In genomic region chr13:58112601-58113041, GRCm38 (mm10) we compare ENCODE assay signal across 8 mouse cellular contexts. TPM values are rescaled to one million over a fixed set of nuclear protein-coding genes. Genes with fewer than 3 reads are reported as not detected.
DNase-seq lines count a peak whose midpoint lies in the region; ATAC-seq lines count a peak whose summit lies in the region.

No protein-coding gene starts in this region.

- peak; percentile 38; the same call in 1 of the 2 replicates for ATAC-seq in forebrain, embryonic 14.5 days
- no peak for ATAC-seq in limb, embryonic 11.5 days (ENCODE audit: insufficient number of reproducible peaks, low FRiP score, low TSS enrichment, low read depth)
- ATAC-seq in neural tube, embryonic 14.5 days (ENCODE audit: low read depth): 0 out of 2 replicates have a peak, but pooled peaks have one; percentile 4

- no peaks in the 10 kb centered on the region for H3K36me3 ChIP-seq in forebrain, embryonic 14.5 days (ENCODE audit: control insufficient read depth, insufficient read depth, low read length)
- H3K36me3 ChIP-seq in limb, embryonic 11.5 days (ENCODE audit: control insufficient read depth, insufficient read depth, low read length): no peaks in the 10 kb centered on the region
- H3K36me3 ChIP-seq in neural tube, embryonic 14.5 days (ENCODE audit: control insufficient read depth, insufficient read depth, low read length): no peaks in the 10 kb centered on the region

- H3K27ac ChIP-seq in forebrain, embryonic 14.5 days (ENCODE audit: low read depth, low read length): peak overlapping the region; percentile 81
- peak overlapping the region; percentile 77; the same call in 1 of the 2 replicates for H3K27ac ChIP-seq in limb, embryonic 11.5 days (replicated peaks; ENCODE audit: low read depth, low read length)
- peak overlapping the region; percentile 92 for H3K27ac ChIP-seq in neural tube, embryonic 14.5 days (ENCODE audit: low read depth, low read length)

- H3K9ac ChIP-seq in forebrain, embryonic 14.5 days (ENCODE audit: low read length): peak overlapping the region; percentile 67
- peak overlapping the region; percentile 62 for H3K9ac ChIP-seq in limb, embryonic 11.5 days (ENCODE audit: low read length)
- H3K9ac ChIP-seq in neural tube, embryonic 14.5 days (replicated peaks; ENCODE audit: low read depth, low read length): peak overlapping the region; percentile 67

- 21% methylated on average over 11 of the region's 11 CpGs for WGBS in forebrain, embryonic 14.5 days
- 18% methylated on average over 11 of the region's 11 CpGs for WGBS in limb, embryonic 11.5 days
- 16% methylated on average over 11 of the region's 11 CpGs for WGBS in neural tube, embryonic 14.5 days

- peaks cover 9% of the 10 kb centered on the region for H3K4me1 ChIP-seq in forebrain, embryonic 14.5 days (ENCODE audit: control insufficient read depth, insufficient read depth, low read length)
- peaks cover 14% of the 10 kb centered on the region for H3K4me1 ChIP-seq in limb, embryonic 11.5 days (ENCODE audit: control insufficient read depth, insufficient read depth, low read length)
- H3K4me1 ChIP-seq in neural tube, embryonic 14.5 days (ENCODE audit: control insufficient read depth, insufficient read depth, low read length): peaks cover 17% of the 10 kb centered on the region

- H3K9me3 ChIP-seq in forebrain, embryonic 14.5 days (replicated peaks; ENCODE audit: control insufficient read depth, low read length): no peaks in the 10 kb centered on the region
- no peaks in the 10 kb centered on the region for H3K9me3 ChIP-seq in limb, embryonic 11.5 days (ENCODE audit: control insufficient read depth, low read length)
- no peaks in the 10 kb centered on the region for H3K9me3 ChIP-seq in neural tube, embryonic 14.5 days (ENCODE audit: control insufficient read depth, low read length)

- H3K4me3 ChIP-seq in forebrain, embryonic 14.5 days (ENCODE audit: low read depth, low read length): peak overlapping the region; percentile 47
- peak overlapping the region; percentile 42 for H3K4me3 ChIP-seq in limb, embryonic 11.5 days (ENCODE audit: low read depth, low read length)
- peak overlapping the region; percentile 44 for H3K4me3 ChIP-seq in neural tube, embryonic 14.5 days (ENCODE audit: low read depth, low read length)

- peak overlapping the region; percentile 67 for H3K4me2 ChIP-seq in forebrain, embryonic 14.5 days (ENCODE audit: low read length)
- peak overlapping the region; percentile 81 for H3K4me2 ChIP-seq in limb, embryonic 11.5 days (ENCODE audit: low read depth, severe bottlenecking)
- H3K4me2 ChIP-seq in neural tube, embryonic 14.5 days (ENCODE audit: low read depth, low read length): peak overlapping the region; percentile 90

- no peaks in the 10 kb centered on the region for H3K27me3 ChIP-seq in forebrain, embryonic 14.5 days (replicated peaks; ENCODE audit: control insufficient read depth, insufficient read depth, low read length)
- no peaks in the 10 kb centered on the region for H3K27me3 ChIP-seq in limb, embryonic 11.5 days (ENCODE audit: control insufficient read depth, insufficient read depth, low read length)
- no peaks in the 10 kb centered on the region for H3K27me3 ChIP-seq in neural tube, embryonic 14.5 days (ENCODE audit: control insufficient read depth, insufficient read depth, low read length)

- DNase-seq in kidney, postnatal 14 days: peak; percentile 23
- no peak for DNase-seq in kidney, adult 18-20 months
- peak; percentile 62 for DNase-seq in cerebellum, adult 9-11 months
- DNase-seq in forebrain, embryonic 14.5 days (ENCODE audit: low spot score): peak; percentile 39
- no peak for DNase-seq in limb, embryonic 11.5 days (ENCODE audit: low spot score)
- no peak for DNase-seq in spleen, postnatal 4 days (ENCODE audit: low spot score in 2 of 2)
- no peak for DNase-seq in urinary bladder, adult 2 months (ENCODE audit: low spot score)

RNA-seq across cellular contexts. Expression of gene Klhl3, which starts 0.8 kb away (rescaled TPM):
- polyA plus RNA-seq in forebrain, embryonic 14.5 days (2014; fragmentation: Nextera tagmentation; extraction: Ambion mirVana): 5.3 and 6.5 TPM in 2 replicates
- polyA plus RNA-seq in limb, embryonic 11.5 days (2014; fragmentation: Nextera tagmentation; extraction: Ambion mirVana): 3.5 and 3.8 TPM in 2 replicates
- 15.2 and 17.6 TPM in 2 replicates for polyA plus RNA-seq in neural tube, embryonic 14.5 days (2014; fragmentation: Nextera tagmentation; extraction: Ambion mirVana)
- 1.6 and 2.1 TPM in 2 replicates for polyA plus RNA-seq in urinary bladder, adult 2 months (2012; rRNA removed)

RNA-seq across cellular contexts. Expression of gene Hnrnpa0, which starts 15.7 kb away (rescaled TPM):
- 66.7 and 83.1 TPM in 2 replicates for polyA plus RNA-seq in forebrain, embryonic 14.5 days (2014; fragmentation: Nextera tagmentation; extraction: Ambion mirVana)
- polyA plus RNA-seq in limb, embryonic 11.5 days (2014; fragmentation: Nextera tagmentation; extraction: Ambion mirVana): 50.6 and 54.5 TPM in 2 replicates
- polyA plus RNA-seq in neural tube, embryonic 14.5 days (2014; fragmentation: Nextera tagmentation; extraction: Ambion mirVana): 52.4 and 55.9 TPM in 2 replicates
- 77.7 and 79.7 TPM in 2 replicates for polyA plus RNA-seq in urinary bladder, adult 2 months (2012; rRNA removed)

RNA-seq across cellular contexts. Expression of gene Idnk, which starts 44.8 kb away (rescaled TPM):
- polyA plus RNA-seq in forebrain, embryonic 14.5 days (2014; fragmentation: Nextera tagmentation; extraction: Ambion mirVana): 58.6 and 72.4 TPM in 2 replicates
- polyA plus RNA-seq in limb, embryonic 11.5 days (2014; fragmentation: Nextera tagmentation; extraction: Ambion mirVana): 39.4 and 42.1 TPM in 2 replicates
- polyA plus RNA-seq in neural tube, embryonic 14.5 days (2014; fragmentation: Nextera tagmentation; extraction: Ambion mirVana): 62.6 and 69.7 TPM in 2 replicates
- polyA plus RNA-seq in urinary bladder, adult 2 months (2012; rRNA removed): 35.3 and 38.1 TPM in 2 replicates

Comparison
In these comparisons a context has a peak if more than half of its experiments do, and no peak if none do; other contexts are left out.
1. DNase-seq: peak in kidney, postnatal 14 days (single experiment), cerebellum, adult 9-11 months (single experiment) and forebrain, embryonic 14.5 days (single experiment); none in kidney, adult 18-20 months (single experiment), limb, embryonic 11.5 days (single experiment), spleen, postnatal 4 days (0 of 2) and urinary bladder, adult 2 months (single experiment).
2. Peak in every context shown above with its lines, with median percentiles within 50 percentile points of each other: H3K27ac ChIP-seq, H3K4me2 ChIP-seq, H3K4me3 ChIP-seq and H3K9ac ChIP-seq.